Mouse (Mus musculus) heart, postnatal 0 days (tissue): Measurements from ENCODE around the gene Pdzd2. TPM values are rescaled to one million over a fixed set of nuclear protein-coding genes. Genes with fewer than 3 reads are reported as not detected.

Source experiments
- ATAC-seq: fragments of 200-750 bp; cut with Nextera tagmentation; 2 replicates; pipeline ENCODE4 v1.8.0; 2017; ENCODE audit warnings: low read depth, moderate number of reproducible peaks, moderate library complexity; ENCODE audit not compliant: insufficient read depth
- DNase-seq: peaks from one replicate; pipeline ENCODE4 v3.0.0-alpha.2; 2016; ENCODE audit warnings: low spot score
- H3K27ac ChIP-seq: fragments of 300-500 bp; sonication (generic); 2 replicates; pipeline ENCODE4 v1.5.1; 2014; ENCODE audit warnings: low read depth, mild to moderate bottlenecking
- H3K27me3 ChIP-seq: fragments of 300-500 bp; sonication (generic); 2 replicates; pipeline ENCODE4 v1.6.1; 2014; ENCODE audit warnings: low read length, mixed read lengths; ENCODE audit not compliant: control insufficient read depth, insufficient read depth
- H3K36me3 ChIP-seq: fragments of 300-500 bp; sonication (generic); replicated peaks from 2 replicates; pipeline ENCODE4 v1.6.1; 2014; ENCODE audit warnings: low read length, mixed read lengths; ENCODE audit not compliant: control insufficient read depth, insufficient read depth
- H3K4me1 ChIP-seq: fragments of 300-500 bp; sonication (generic); 2 replicates; pipeline ENCODE4 v1.6.1; 2014; ENCODE audit warnings: antibody characterized with exemption; ENCODE audit not compliant: control insufficient read depth, insufficient read depth
- H3K4me2 ChIP-seq: fragments of 300-500 bp; sonication (generic); 2 replicates; pipeline ENCODE4 v1.6.1; 2014; ENCODE audit warnings: low read depth, mild to moderate bottlenecking, low read length, moderate library complexity
- H3K4me3 ChIP-seq: fragments of 300-500 bp; sonication (generic); 2 replicates; pipeline ENCODE4 v1.5.1; 2014; ENCODE audit warnings: low read depth, low read length
- H3K9ac ChIP-seq: fragments of 300-500 bp; sonication (generic); replicated peaks from 2 replicates; pipeline ENCODE4 v1.6.1; 2014; ENCODE audit warnings: low read depth, low read length, mixed read lengths
- H3K9me3 ChIP-seq: fragments of 300-500 bp; sonication (generic); replicated peaks from 2 replicates; pipeline ENCODE4 v1.6.1; 2016; ENCODE audit warnings: low read length; ENCODE audit not compliant: control insufficient read depth
- CTCF ChIP-seq: IDR thresholded peaks from 2 replicates; pipeline ENCODE4 v1.5.1; 2016; ENCODE audit warnings: antibody characterized with exemption, control low read depth, low read depth
- EP300 ChIP-seq: IDR thresholded peaks from 2 replicates; pipeline ENCODE4 v1.6.1; 2016; ENCODE audit warnings: antibody characterized with exemption, low read depth
- WGBS: fragments of 180-500 bp; shearing (Covaris S2); extraction: QIAGEN DNeasy Blood & Tissue Kit; methylation state at CpG from one replicate; pipeline ENCODE4 v1.1.7; 2014; 5-methylcytosine and 5-hydroxymethylcytosine counted together
- polyA plus RNA-seq: library from polyadenylated mRNA; unstranded; fragments of >200 nt; fragmentation: Nextera tagmentation; extraction: Ambion mirVana; gene quantifications from 2 replicates; pipeline ENCODE4 v1.2.1, GENCODE M21; 2015
- total RNA-seq: library from RNA; depleted of rRNA; stranded (reverse); fragments of >200 nt; gene quantifications from 2 replicates; pipeline ENCODE4 v1.2.3, GENCODE M21; 2014; ENCODE audit warnings: low replicate concordance

The Pdzd2 gene
- total and polyA plus RNA-seq, 2 experiments from 2014 or later, result 36.1 to 86.0 TPM

- Histone ChIP-seq H3K4me3 (no peak overlapping the region), H3K4me2 (no peak overlapping the region), H3K36me3 (no peaks in the 10 kb centered on the region), H3K27me3 (no peaks in the 10 kb centered on the region), H3K4me1 (peaks cover 34% of the 10 kb centered on the region), H3K27ac (peak overlapping the region; percentile 95), H3K9ac (no peak overlapping the region), H3K9me3 (no peaks in the 10 kb centered on the region)
- WGBS, result 11% methylated on average over 5 of the region's 5 CpGs
- DNase-seq, result peak; percentile 94
- ATAC-seq, result peak; percentile 94
- TF ChIP-seq EP300 (peak; percentile 93), CTCF (no peak)
Observed at GRCm38 (mm10) chr15:12758461-12758860, 18.7 kb upstream of the Pdzd2 start.

DNA sequence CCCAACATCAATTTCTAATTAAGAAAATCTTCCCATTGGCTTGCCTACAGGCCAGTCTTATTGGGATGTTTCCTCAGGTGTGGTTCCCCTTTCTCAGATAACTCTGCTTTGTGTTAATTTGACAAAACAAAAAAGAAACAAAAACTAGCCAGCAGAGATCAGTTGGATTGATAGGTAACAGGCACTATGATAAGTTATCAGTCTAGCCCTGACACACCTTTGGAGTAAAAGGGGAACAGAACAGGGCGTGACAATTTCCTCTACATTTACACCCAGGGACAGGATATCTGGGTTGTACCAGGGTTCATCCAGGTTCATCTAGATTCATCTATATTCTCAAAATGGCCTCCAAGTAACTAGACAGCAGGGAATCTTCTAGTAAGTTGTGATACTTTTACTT is 18.0 kb upstream of the Pdzd2 start:
- Histone ChIP-seq H3K27me3 (no peaks in the 10 kb centered on the region), H3K9ac (no peak overlapping the region), H3K4me3 (no peak overlapping the region), H3K9me3 (no peaks in the 10 kb centered on the region), H3K4me1 (peaks cover 36% of the 10 kb centered on the region), H3K4me2 (no peak overlapping the region), H3K27ac (peak overlapping the region; percentile 95; the same call in 1 of the 2 replicates), H3K36me3 (no peaks in the 10 kb centered on the region)
- ATAC-seq (no peak), DNase-seq (no peak)
- TF ChIP-seq CTCF, result no peak
- WGBS, result 76% methylated on average over 1 of the region's 1 CpGs

- Histone ChIP-seq H3K4me3 (no peak overlapping the region), H3K27ac (peak overlapping the region; percentile 78), H3K4me2 (no peak overlapping the region), H3K36me3 (no peaks in the 10 kb centered on the region), H3K9me3 (no peaks in the 10 kb centered on the region), H3K9ac (no peak overlapping the region), H3K27me3 (no peaks in the 10 kb centered on the region), H3K4me1 (peaks cover 32% of the 10 kb centered on the region)
- peak; percentile 83 for DNase-seq
- TF ChIP-seq EP300, result 0 out of 2 replicates have a peak, but pooled peaks have one; percentile 22
- TF ChIP-seq CTCF, result no peak
- ATAC-seq, result peak; percentile 33
- WGBS, result 16% methylated on average over 4 of the region's 4 CpGs
Observed at GRCm38 (mm10) chr15:12753201-12753600, 13.5 kb upstream of the Pdzd2 start.

GRCm38 (mm10) chr15:12750963-12751362 is 11.2 kb upstream of the Pdzd2 start:
- whole genome bisulfite sequencing, result 89% methylated on average over 8 of the region's 8 CpGs
- peak overlapping the region; percentile 90 for H3K27ac ChIP-seq
- H3K36me3 ChIP-seq, result no peaks in the 10 kb centered on the region
- no peaks in the 10 kb centered on the region for H3K27me3 ChIP-seq
- no peak for DNase-seq
- ATAC-seq, result no peak
- TF ChIP-seq CTCF, result no peak
- no peak for TF ChIP-seq EP300
- no peaks in the 10 kb centered on the region for H3K9me3 ChIP-seq
- no peak overlapping the region for H3K4me2 ChIP-seq
- H3K4me1 ChIP-seq, result peaks cover 31% of the 10 kb centered on the region
- H3K4me3 ChIP-seq, result no peak overlapping the region
- no peak overlapping the region for H3K9ac ChIP-seq

DNA sequence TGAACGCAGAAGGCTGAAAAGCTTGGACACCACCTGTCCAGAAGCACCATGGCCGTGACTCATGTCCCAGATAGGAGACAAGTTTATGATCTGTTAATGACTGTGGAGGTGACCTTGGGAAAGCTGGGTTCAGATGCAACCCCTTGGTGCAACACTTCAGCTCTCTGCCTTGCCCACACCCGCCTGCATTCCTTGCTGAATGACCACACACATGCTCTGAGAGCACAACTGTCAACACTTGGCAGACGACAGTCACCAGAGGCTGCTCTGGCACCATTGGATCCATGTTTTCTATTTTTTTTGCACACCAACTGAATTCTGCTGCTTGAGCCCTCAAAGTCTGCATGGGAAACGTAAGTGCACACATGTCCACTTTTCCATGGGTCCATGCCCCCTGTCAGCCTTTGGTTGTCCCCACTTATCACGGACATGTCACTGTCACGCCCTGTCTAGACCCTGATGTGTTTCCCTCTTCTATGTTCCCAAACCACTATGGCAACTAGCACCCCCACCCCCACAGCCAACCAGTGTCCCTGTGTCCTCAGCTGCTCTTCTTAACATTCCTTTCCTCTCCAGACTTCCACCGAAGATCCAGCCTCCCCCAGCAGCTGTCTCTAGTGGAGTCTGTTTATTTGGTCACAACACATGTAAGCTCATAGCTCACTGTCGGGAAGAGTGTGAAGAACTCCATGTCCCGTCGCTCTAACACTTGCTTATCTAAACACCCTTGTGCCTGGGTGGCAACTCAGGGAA is 10.0 kb upstream of the Pdzd2 start:
- DNase-seq (peak; percentile 92), ATAC-seq (peak; percentile 92)
- Histone ChIP-seq H3K27me3 (no peaks in the 10 kb centered on the region), H3K4me2 (0 out of 2 replicates have a peak overlapping the region, but pooled peaks have one; percentile 3), H3K9me3 (no peaks in the 10 kb centered on the region), H3K36me3 (no peaks in the 10 kb centered on the region), H3K4me1 (peaks cover 32% of the 10 kb centered on the region), H3K27ac (peak overlapping the region; percentile 90), H3K9ac (no peak overlapping the region), H3K4me3 (no peak overlapping the region)
- whole genome bisulfite sequencing, result 24% methylated on average over 11 of the region's 11 CpGs
- TF ChIP-seq EP300 (no peak; the same call in none of the 2 replicates), CTCF (no peak)
